Mouse (Mus musculus) midbrain, postnatal 0 days (tissue): ENCODE data around the gene Hs3st2. TPM values are rescaled to one million over a fixed set of nuclear protein-coding genes. Genes with fewer than 3 reads are reported as not detected.

Source experiments
- ATAC-seq: fragments of 200-750 bp; cut with Nextera tagmentation; 2 replicates; pipeline ENCODE4 v1.8.0; 2017; ENCODE audit warnings: moderate number of reproducible peaks, mild to moderate bottlenecking, moderate TSS enrichment, moderate library complexity; ENCODE audit not compliant: low FRiP score
- DNase-seq: peaks from one replicate; pipeline ENCODE4 v3.0.0-alpha.2; 2015; ENCODE audit warnings: low spot score
- H3K27ac ChIP-seq: fragments of 300-500 bp; sonication (generic); 2 replicates; pipeline ENCODE4 v1.5.1; 2014; ENCODE audit warnings: low read depth, mild to moderate bottlenecking, low read length, mixed read lengths
- H3K27me3 ChIP-seq: fragments of 300-500 bp; sonication (generic); 2 replicates; pipeline ENCODE4 v1.6.1; 2014; ENCODE audit warnings: low read length, control low read depth, mixed read lengths; ENCODE audit not compliant: insufficient read depth
- H3K36me3 ChIP-seq: fragments of 300-500 bp; sonication (generic); 2 replicates; pipeline ENCODE4 v1.6.1; 2014; ENCODE audit warnings: low read length, control low read depth, mixed read lengths; ENCODE audit not compliant: insufficient read depth
- H3K4me1 ChIP-seq: fragments of 300-500 bp; sonication (generic); 2 replicates; pipeline ENCODE4 v1.6.1; 2014; ENCODE audit warnings: mild to moderate bottlenecking, control low read depth, antibody characterized with exemption, low read length, mixed read lengths; ENCODE audit not compliant: insufficient read depth
- H3K4me2 ChIP-seq: fragments of 300-500 bp; sonication (generic); 2 replicates; pipeline ENCODE4 v1.6.1; 2014; ENCODE audit warnings: low read depth, mild to moderate bottlenecking, low read length, mixed read lengths; ENCODE audit not compliant: poor library complexity, severe bottlenecking
- H3K4me3 ChIP-seq: fragments of 300-500 bp; sonication (generic); 2 replicates; pipeline ENCODE4 v1.5.1; 2014; ENCODE audit warnings: low read depth, mild to moderate bottlenecking, low read length, moderate library complexity
- H3K9ac ChIP-seq: fragments of 300-500 bp; sonication (generic); replicated peaks from 2 replicates; pipeline ENCODE4 v1.6.1; 2014; ENCODE audit warnings: mild to moderate bottlenecking, low read length, moderate library complexity, mixed read lengths; ENCODE audit not compliant: poor library complexity, severe bottlenecking
- H3K9me3 ChIP-seq: fragments of 300-500 bp; sonication (generic); 2 replicates; pipeline ENCODE4 v1.6.1; 2016; ENCODE audit warnings: low read length, control low read depth
- CTCF ChIP-seq: IDR thresholded peaks from 2 replicates; pipeline ENCODE4 v1.5.1; 2016; ENCODE audit warnings: antibody characterized with exemption, mild to moderate bottlenecking
- WGBS: fragments of 180-500 bp; shearing (Covaris S2); extraction: QIAGEN DNeasy Blood & Tissue Kit; methylation state at CpG from one replicate; pipeline ENCODE4 v1.1.7; 2014; 5-methylcytosine and 5-hydroxymethylcytosine counted together
- polyA plus RNA-seq: library from polyadenylated mRNA; unstranded; fragments of >200 nt; fragmentation: Nextera tagmentation; extraction: Ambion mirVana; gene quantifications from 2 replicates; pipeline ENCODE4 v1.2.1, GENCODE M21; 2015
- total RNA-seq: library from RNA; depleted of rRNA; stranded (reverse); fragments of >200 nt; gene quantifications from 2 replicates; pipeline ENCODE4 v1.2.3, GENCODE M21; 2014

The Hs3st2 gene
- total and polyA plus RNA-seq, 2 experiments from 2014 or later, result 22.5 to 30.5 TPM

DNA sequence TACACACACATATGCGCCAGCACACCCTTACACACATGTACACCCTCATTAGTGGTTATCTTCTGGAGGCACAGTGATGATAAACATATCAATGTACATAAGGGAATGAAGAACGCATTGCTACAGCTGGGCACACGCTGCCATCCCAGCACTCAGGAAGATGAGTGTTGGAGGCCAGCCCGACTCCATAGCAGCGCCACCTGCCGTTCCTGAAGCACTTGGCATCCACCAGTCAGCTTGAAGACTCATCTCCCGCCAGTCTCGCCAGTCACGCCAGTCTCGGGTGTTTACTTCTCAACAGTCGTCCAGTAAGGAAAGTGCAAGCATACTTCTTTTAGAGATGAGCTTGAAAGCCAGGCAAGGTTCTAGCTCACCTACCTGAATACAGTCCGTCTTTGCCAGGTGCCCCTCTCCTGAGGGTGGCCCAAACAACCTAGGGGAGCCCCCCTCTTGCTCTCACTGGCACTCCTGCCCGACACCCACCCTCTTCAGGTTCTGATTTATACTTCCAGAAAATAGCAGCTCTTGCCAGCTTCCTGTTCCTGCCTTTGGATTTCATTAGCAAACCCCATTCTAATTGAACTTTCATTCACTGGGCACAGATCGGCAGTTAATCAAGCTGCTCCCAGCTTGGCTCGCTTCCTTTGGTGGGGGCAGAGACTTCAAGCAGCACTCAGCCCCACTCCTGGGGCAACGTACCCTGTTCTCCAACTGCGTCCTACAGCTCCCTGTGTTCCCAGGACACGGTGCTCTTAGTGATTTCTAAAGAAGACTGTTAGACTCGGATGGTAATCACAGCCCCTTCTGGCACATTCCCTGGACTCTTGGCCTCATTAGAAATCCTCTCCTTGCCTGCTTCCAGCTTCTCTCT is 148.0 kb downstream of the Hs3st2 start:
- Histone ChIP-seq H3K27ac (peak overlapping the region; percentile 47), H3K9ac (no peak overlapping the region), H3K27me3 (no peaks in the 10 kb centered on the region), H3K4me2 (0 out of 2 replicates have a peak overlapping the region, but pooled peaks have one; percentile 22), H3K4me3 (no peak overlapping the region), H3K4me1 (no peaks in the 10 kb centered on the region), H3K9me3 (no peaks in the 10 kb centered on the region), H3K36me3 (no peaks in the 10 kb centered on the region)
- peak; percentile 69 for TF ChIP-seq CTCF
- 43% methylated on average over 19 of the region's 19 CpGs for WGBS
- ATAC-seq (peak; percentile 77), DNase-seq (peak; percentile 88)

DNA sequence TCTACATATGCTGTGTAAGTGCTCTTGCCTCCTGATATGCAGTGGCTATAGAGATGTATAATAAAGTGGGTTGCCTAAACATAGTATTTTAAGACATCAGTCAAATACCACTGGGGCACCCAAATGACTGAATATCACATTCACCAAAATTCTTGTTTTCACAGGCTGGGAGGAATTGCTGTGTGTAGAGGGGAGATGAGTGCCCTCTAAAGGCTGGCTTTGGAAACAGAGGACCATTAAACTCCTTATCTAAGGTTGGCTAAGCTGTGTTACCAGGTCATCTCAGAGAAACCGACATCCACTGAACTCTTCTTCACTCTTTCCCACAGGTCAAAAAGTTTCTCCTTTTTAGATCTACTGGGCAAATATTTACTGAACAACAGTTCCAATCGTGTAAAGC is 150.8 kb downstream of the Hs3st2 start:
- H3K27ac ChIP-seq, result no peak overlapping the region
- ATAC-seq (no peak), DNase-seq (peak; percentile 34)
- 61% methylated on average over 2 of the region's 2 CpGs for WGBS
- H3K36me3 ChIP-seq, result no peaks in the 10 kb centered on the region
- H3K4me3 ChIP-seq, result no peak overlapping the region
- no peak overlapping the region for H3K4me2 ChIP-seq
- no peaks in the 10 kb centered on the region for H3K4me1 ChIP-seq
- H3K27me3 ChIP-seq, result no peaks in the 10 kb centered on the region
- no peak overlapping the region for H3K9ac ChIP-seq
- no peaks in the 10 kb centered on the region for H3K9me3 ChIP-seq
- peak; percentile 69 for TF ChIP-seq CTCF

DNA sequence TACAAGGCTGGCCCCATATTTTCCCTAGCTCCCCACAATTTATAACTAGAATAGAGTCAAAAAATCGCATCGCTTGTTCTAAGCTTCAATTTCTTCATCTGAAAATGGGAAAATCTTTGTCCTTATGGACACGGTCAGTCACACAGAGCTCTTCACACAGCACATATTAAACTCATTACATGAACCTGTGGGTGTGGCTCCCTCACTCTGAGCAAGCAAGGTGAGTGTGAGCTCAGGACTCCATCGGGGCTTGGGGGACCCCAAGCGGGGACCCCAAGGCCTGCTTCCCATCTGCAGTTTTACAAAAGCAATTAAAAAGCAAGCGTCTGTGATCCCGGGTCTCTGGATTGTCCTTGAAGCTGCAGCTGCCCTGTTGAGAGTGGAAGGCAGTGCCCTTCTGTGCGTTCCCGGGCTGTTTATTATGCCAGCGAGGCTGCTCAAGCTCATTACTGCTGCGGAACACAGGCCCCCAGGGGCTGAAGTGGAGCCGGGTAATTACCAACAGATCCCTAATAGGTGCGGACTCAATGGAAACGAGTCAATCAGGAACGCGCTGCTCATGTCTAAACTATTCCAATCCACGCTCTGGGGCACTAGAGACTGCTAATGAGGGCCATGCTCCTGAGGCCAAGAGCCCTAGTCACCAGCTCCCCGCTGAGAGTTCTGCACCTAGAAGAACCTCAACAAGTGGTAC is 157.8 kb downstream of the Hs3st2 start:
- no peak overlapping the region for H3K9ac ChIP-seq
- no peak for TF ChIP-seq CTCF
- no peaks in the 10 kb centered on the region for H3K36me3 ChIP-seq
- no peak overlapping the region for H3K4me3 ChIP-seq
- H3K4me2 ChIP-seq, result peak overlapping the region; percentile 9; the same call in 1 of the 2 replicates
- ATAC-seq, result no peak
- no peaks in the 10 kb centered on the region for H3K9me3 ChIP-seq
- H3K4me1 ChIP-seq, result 0 out of 2 replicates have a peak, but pooled peaks cover 4% of the 10 kb centered on the region
- DNase-seq, result peak; percentile 53
- 35% methylated on average over 18 of the region's 18 CpGs for WGBS
- H3K27me3 ChIP-seq, result no peaks in the 10 kb centered on the region
- H3K27ac ChIP-seq, result no peak overlapping the region
